19 mouse cellular contexts compared by ENCODE assay signal in genomic region chr1:159498236-159498635, GRCm38 (mm10). TPM values are rescaled to one million over a fixed set of nuclear protein-coding genes. Genes with fewer than 3 reads are reported as not detected.
DNase-seq lines count a peak whose midpoint lies in the region.
"Had no signal": no experiment of that assay in that cellular context is flagged by ENCODE, and none has a peak within 500 bp of the region (broad histone marks: within the 10 kb centered on the region; RNA-seq: fewer than 3 reads in every experiment).

No protein-coding gene starts in this region.

- peak; percentile 51 for DNase-seq in adrenal gland, adult 2 months
- DNase-seq in adrenal gland, postnatal 25 days = no peak
- DNase-seq in 3T3-L1 (ENCODE audit: low read depth, low spot score) = peak; percentile 48
- DNase-seq in adrenal gland, postnatal 10 days = peak; percentile 6
- no peak for DNase-seq in testis, postnatal 14 days (ENCODE audit: low spot score)
- DNase-seq in thymus, postnatal 10 days (ENCODE audit: low spot score in 2 of 2) = no peak
- DNase-seq: B cell, adult 2 months; cerebellum, adult 18-20 months; cerebellum, adult 9-10 months; cerebellum, postnatal 14 days; forebrain, postnatal 0 days; gastrocnemius, adult 2 months; gastrocnemius, postnatal 14 days; kidney, adult 11 months had no signal

RNA-seq across cellular contexts. Expression of gene Tnr, which starts 25.3 kb away (rescaled TPM):
- 1 to 10 TPM; 3.3 to 5.2 TPM for total RNA-seq in adrenal gland, adult 2 months (2021)
- 0.40 and 0.97 TPM in 2 replicates for polyA plus RNA-seq in adrenal gland, adult 2 months (2012; rRNA removed)
- 2.0 and 5.0 TPM in 2 replicates for total RNA-seq in adrenal gland, postnatal 25 days (2021)
- total RNA-seq in adrenal gland, postnatal 10 days (2021) = 1 to 10 TPM; 1.3 to 2.6 TPM
- total RNA-seq: CH12.LX; common myeloid progenitor, adult 5-6 weeks; gastrocnemius, adult 2 months; hematopoietic stem cell, adult 5-6 weeks had no signal
- polyA plus RNA-seq: G1E; heart, embryonic 14.5 days had no signal

Comparison
In these comparisons a context has a peak if more than half of its experiments do, and no peak if none do; other contexts are left out.
1. DNase-seq: peak in adrenal gland, adult 2 months (single experiment), 3T3-L1 (single experiment) and adrenal gland, postnatal 10 days (single experiment); none in adrenal gland, postnatal 25 days (single experiment), testis, postnatal 14 days (single experiment) and thymus, postnatal 10 days (0 of 2).